Mouse (Mus musculus) intestine, postnatal 0 days (tissue): ENCODE measurements around the gene Nt5dc2. TPM values are rescaled to one million over a fixed set of nuclear protein-coding genes. Genes with fewer than 3 reads are reported as not detected.

Experiments used
- ATAC-seq: fragments of 200-750 bp; cut with Nextera tagmentation; 2 replicates; pipeline ENCODE4 v1.8.0; 2017; ENCODE audit warnings: mild to moderate bottlenecking, moderate TSS enrichment, moderate library complexity
- H3K27ac ChIP-seq: fragments of 300-500 bp; sonication (generic); 2 replicates; pipeline ENCODE4 v1.5.1; 2014; ENCODE audit warnings: mild to moderate bottlenecking, low read depth, low read length, moderate library complexity
- H3K27me3 ChIP-seq: fragments of 300-500 bp; sonication (generic); replicated peaks from 2 replicates; pipeline ENCODE4 v1.6.1; 2014; ENCODE audit warnings: low read length, mixed read lengths; ENCODE audit not compliant: control insufficient read depth, insufficient read depth
- H3K36me3 ChIP-seq: fragments of 300-500 bp; sonication (generic); 2 replicates; pipeline ENCODE4 v1.6.1; 2014; ENCODE audit warnings: mild to moderate bottlenecking, moderate library complexity; ENCODE audit not compliant: control insufficient read depth, insufficient read depth
- H3K4me1 ChIP-seq: fragments of 300-500 bp; sonication (generic); replicated peaks from 2 replicates; pipeline ENCODE4 v1.6.1; 2014; ENCODE audit warnings: antibody characterized with exemption, low read length, mixed read lengths; ENCODE audit not compliant: control insufficient read depth, insufficient read depth
- H3K4me2 ChIP-seq: fragments of 300-500 bp; sonication (generic); replicated peaks from 2 replicates; pipeline ENCODE4 v1.6.1; 2014; ENCODE audit warnings: low read depth, mild to moderate bottlenecking, moderate library complexity
- H3K4me3 ChIP-seq: fragments of 300-500 bp; sonication (generic); 2 replicates; pipeline ENCODE4 v1.5.1; 2014; ENCODE audit warnings: low read depth, low read length
- H3K9ac ChIP-seq: fragments of 300-500 bp; sonication (generic); 2 replicates; pipeline ENCODE4 v1.6.1; 2014; ENCODE audit warnings: mild to moderate bottlenecking, low read depth, low read length
- H3K9me3 ChIP-seq: fragments of 300-500 bp; sonication (generic); 2 replicates; pipeline ENCODE4 v1.6.1; 2016; ENCODE audit warnings: mixed run types; ENCODE audit not compliant: control insufficient read depth
- CTCF ChIP-seq: sonication (generic); IDR thresholded peaks from 2 replicates; pipeline ENCODE4 v1.5.1; 2016; ENCODE audit warnings: low read depth, mild to moderate bottlenecking, control low read depth, antibody characterized with exemption, moderate library complexity
- WGBS: fragments of 180-500 bp; shearing (Covaris S2); extraction: QIAGEN DNeasy Blood & Tissue Kit; methylation state at CpG from one replicate; pipeline ENCODE4 v1.1.7; 2014; 5-methylcytosine and 5-hydroxymethylcytosine counted together
- polyA plus RNA-seq: library from polyadenylated mRNA; unstranded; fragments of >200 nt; fragmentation: Nextera tagmentation; extraction: Ambion mirVana; gene quantifications from 2 replicates; pipeline ENCODE4 v1.2.1, GENCODE M21; 2015

The Nt5dc2 gene
- polyA plus RNA-seq, 1 experiment from 2014 or later = 34.9 TPM

DNA sequence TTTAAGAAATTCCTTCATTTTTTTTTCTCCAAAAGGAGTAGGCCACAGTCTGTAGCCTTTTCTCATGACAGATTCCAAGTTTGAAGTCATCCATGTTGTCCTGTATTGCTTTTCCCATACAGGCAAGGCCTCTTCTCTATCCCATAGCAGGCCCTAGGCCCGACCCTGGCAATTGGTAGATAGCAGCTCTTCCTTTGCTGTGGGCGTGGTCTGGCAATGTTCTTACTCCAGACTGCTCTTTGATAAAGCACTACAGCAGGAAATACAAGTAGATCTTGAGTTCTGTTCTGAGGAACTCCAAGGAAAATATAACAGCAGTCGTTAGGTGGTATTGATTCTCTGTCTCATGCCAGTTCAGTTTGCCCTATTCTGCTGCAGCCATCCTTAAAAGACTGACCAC lies 20.2 kb upstream of the Nt5dc2 start:
- no peak for TF ChIP-seq CTCF
- H3K27ac ChIP-seq = no peak overlapping the region
- no peak for ATAC-seq
- H3K4me3 ChIP-seq = no peak overlapping the region
- WGBS = 48% methylated on average over 3 of the region's 3 CpGs
- no peak overlapping the region for H3K9ac ChIP-seq
- no peaks in the 10 kb centered on the region for H3K4me1 ChIP-seq
- H3K36me3 ChIP-seq = peaks cover 73% of the 10 kb centered on the region
- no peaks in the 10 kb centered on the region for H3K27me3 ChIP-seq
- H3K4me2 ChIP-seq = no peak overlapping the region
- H3K9me3 ChIP-seq = no peaks in the 10 kb centered on the region

DNA sequence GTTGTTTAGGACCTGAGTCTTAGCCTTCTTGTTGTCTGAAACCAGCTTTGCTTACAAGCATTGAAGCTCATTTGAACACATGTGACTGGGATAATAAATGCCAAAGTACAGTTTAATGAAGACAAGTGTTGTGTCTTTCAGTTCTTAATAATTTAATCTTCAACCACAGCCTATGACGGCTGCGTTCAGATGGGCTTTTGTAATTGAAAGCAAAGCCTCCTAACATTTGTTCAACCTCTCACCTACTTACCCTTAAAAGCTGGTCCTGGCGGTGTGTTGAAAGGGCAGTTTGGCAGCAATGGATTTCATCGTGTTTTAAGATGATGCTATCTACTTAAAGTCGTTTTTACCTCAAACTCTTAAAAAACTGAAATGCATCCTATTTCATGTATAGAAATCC lies 18.7 kb upstream of the Nt5dc2 start:
- peaks cover 63% of the 10 kb centered on the region for H3K36me3 ChIP-seq
- no peak overlapping the region for H3K9ac ChIP-seq
- ATAC-seq = no peak
- WGBS = 75% methylated on average over 5 of the region's 5 CpGs
- H3K4me1 ChIP-seq = no peaks in the 10 kb centered on the region
- H3K4me2 ChIP-seq = no peak overlapping the region
- H3K27me3 ChIP-seq = no peaks in the 10 kb centered on the region
- no peak for TF ChIP-seq CTCF
- no peak overlapping the region for H3K4me3 ChIP-seq
- H3K27ac ChIP-seq = no peak overlapping the region
- H3K9me3 ChIP-seq = no peaks in the 10 kb centered on the region

DNA sequence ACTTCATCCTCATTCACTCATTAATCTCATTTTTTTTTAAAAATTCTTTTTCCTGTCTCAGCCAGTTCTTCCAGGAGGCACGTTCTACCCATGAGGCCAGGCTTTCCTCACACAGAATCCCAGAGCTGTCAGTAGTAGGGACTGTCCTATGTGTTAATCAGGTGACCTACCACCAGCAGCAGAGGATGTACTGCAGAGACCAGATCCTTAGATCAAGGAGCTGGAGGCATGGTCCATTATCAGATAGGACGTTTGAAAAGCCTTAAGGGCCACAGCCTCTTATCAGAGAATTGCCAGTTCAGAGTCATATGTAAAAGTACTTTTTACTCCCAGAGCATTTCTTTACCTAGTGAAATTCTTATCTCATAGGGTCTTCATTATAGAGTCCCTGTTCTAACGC lies 16.8 kb upstream of the Nt5dc2 start:
- H3K27me3 ChIP-seq = no peaks in the 10 kb centered on the region
- no peak overlapping the region for H3K4me3 ChIP-seq
- no peak for ATAC-seq
- H3K9ac ChIP-seq = no peak overlapping the region
- H3K9me3 ChIP-seq = no peaks in the 10 kb centered on the region
- H3K27ac ChIP-seq = no peak overlapping the region
- H3K4me1 ChIP-seq = no peaks in the 10 kb centered on the region
- peaks cover 60% of the 10 kb centered on the region for H3K36me3 ChIP-seq
- no peak for TF ChIP-seq CTCF
- 64% methylated on average over 3 of the region's 3 CpGs for WGBS
- H3K4me2 ChIP-seq = no peak overlapping the region

DNA sequence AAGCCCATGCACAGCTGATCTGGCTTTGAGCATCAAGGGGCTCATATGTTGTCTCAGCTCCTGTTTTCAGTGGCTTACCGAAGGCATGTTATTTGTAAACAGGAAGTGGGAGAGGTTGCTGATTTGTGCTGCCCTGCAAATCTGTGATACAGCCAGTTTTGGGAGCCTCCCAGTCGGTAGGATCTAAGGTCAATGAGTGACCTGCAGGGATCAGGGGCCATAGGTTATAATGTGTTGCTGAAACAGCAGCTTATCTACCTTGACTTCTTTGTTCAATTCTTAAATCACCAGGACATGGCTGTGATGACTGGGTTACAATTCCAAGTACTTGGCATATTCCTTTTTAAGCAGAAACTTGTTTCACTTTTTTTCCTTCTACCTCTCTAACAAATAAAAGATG lies 15.3 kb upstream of the Nt5dc2 start:
- 0 out of 2 replicates have a peak overlapping the region, but pooled peaks have one; percentile 10 for H3K27ac ChIP-seq
- no peaks in the 10 kb centered on the region for H3K9me3 ChIP-seq
- H3K4me3 ChIP-seq = no peak overlapping the region
- ATAC-seq = no peak
- 37% methylated on average over 2 of the region's 2 CpGs for WGBS
- H3K36me3 ChIP-seq = peaks cover 53% of the 10 kb centered on the region
- H3K27me3 ChIP-seq = no peaks in the 10 kb centered on the region
- H3K4me1 ChIP-seq = no peaks in the 10 kb centered on the region
- no peak overlapping the region for H3K9ac ChIP-seq
- no peak for TF ChIP-seq CTCF
- no peak overlapping the region for H3K4me2 ChIP-seq

DNA sequence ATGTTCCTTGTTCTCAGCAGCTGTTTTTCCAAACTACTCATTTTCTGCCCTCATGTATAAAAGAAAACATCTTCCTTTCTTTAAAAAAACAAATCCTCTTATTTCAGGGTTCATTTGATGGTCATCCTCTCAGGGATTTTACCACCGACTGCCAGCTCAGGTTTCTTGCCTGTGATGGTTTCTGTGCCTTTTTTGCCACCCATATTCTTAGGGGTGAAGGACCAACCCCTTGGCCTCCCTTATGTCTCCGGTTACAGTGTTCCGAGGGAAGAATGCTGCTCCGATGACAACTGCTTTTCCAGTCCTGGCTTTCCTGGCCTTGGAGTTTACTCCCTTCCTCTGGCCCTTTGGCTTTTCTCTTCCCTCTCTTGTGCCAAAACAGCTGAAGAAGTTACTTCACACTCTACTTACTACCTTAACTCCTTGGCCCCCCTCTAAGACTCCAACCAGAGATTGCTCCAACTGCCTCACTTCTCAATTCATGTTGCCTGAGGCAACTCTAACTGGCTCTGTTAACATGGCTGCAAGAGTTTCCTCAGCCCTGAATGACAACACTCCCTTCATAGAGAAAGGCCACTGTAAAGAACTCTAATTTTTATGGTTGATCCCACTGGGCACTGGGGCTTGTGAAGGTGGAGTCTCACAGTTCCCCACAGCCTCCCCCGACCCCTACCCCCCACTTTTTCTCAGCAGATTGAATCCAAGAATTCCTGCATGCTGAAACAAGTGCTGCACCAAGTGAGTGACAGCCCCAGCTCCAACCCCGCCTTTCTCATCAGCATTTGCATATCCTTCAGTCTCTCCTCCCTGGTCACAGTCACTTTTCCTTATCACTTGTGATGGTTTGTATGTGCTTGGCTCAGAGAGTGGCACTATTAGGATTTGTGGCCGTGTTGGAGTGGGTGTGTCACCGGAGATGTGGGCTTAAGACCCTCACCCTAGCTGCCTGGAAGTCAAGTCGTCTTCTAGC lies 5.5 kb upstream of the Nt5dc2 start:
- Histone ChIP-seq H3K9me3 (no peaks in the 10 kb centered on the region), H3K36me3 (peaks cover 9% of the 10 kb centered on the region; the same call in 1 of the 2 replicates), H3K27me3 (no peaks in the 10 kb centered on the region), H3K4me2 (no peak overlapping the region), H3K9ac (no peak overlapping the region), H3K27ac (no peak overlapping the region), H3K4me1 (no peaks in the 10 kb centered on the region), H3K4me3 (no peak overlapping the region)
- TF ChIP-seq CTCF = no peak
- WGBS = 54% methylated on average over 9 of the region's 9 CpGs
- no peak for ATAC-seq

DNA sequence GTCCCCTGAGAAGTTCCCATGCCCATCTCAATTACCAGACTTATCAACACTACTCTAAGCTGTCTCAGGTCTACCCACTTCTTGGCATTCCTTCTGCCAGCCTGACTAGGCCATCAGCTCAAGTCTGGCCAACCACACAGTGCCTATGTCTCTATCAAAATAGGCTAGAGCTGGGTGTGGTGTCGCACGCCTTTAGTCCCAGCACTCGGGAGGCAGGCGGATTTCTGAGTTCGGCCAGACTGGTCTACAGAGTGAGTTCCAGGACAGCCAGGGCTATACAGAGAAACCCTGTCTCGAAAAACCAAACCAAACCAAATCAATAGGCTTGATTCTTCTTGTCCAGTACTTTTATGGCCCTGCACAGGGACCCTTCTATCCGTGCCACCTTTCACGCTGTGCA lies 4.0 kb upstream of the Nt5dc2 start:
- no peak overlapping the region for H3K4me3 ChIP-seq
- no peak for ATAC-seq
- TF ChIP-seq CTCF = no peak
- H3K4me2 ChIP-seq = no peak overlapping the region
- 81% methylated on average over 8 of the region's 8 CpGs for WGBS
- no peak overlapping the region for H3K9ac ChIP-seq
- H3K9me3 ChIP-seq = no peaks in the 10 kb centered on the region
- no peaks in the 10 kb centered on the region for H3K27me3 ChIP-seq
- H3K36me3 ChIP-seq = peaks cover 5% of the 10 kb centered on the region; the same call in 1 of the 2 replicates
- peaks cover 1% of the 10 kb centered on the region; the same call in 1 of the 2 replicates for H3K4me1 ChIP-seq
- no peak overlapping the region for H3K27ac ChIP-seq
